Mouse (Mus musculus) layer of hippocampus, adult 2 months (tissue): ENCODE measurements around the gene Slc35f6. TPM values are rescaled to one million over a fixed set of nuclear protein-coding genes. Genes with fewer than 3 reads are reported as not detected.

ENCODE experiments used
- DNase-seq, 2 experiments: peaks; one replicate each; pipeline ENCODE4 v3.0.0; 2022; ENCODE audit warnings: low spot score in 2 of 2
- H3K27ac ChIP-seq: fragments of 200-600 bp; 2 replicates; pipeline ENCODE4 v1.8.1; 2022
- H3K4me3 ChIP-seq: fragments of 200-600 bp; 2 replicates; pipeline ENCODE4 v1.8.1; 2022; ENCODE audit warnings: mild to moderate bottlenecking
- CTCF ChIP-seq: fragments of 200-600 bp; conservative IDR thresholded peaks from 2 replicates; pipeline ENCODE4 v1.8.1; 2022; ENCODE audit warnings: antibody characterized with exemption, mild to moderate bottlenecking, moderate library complexity
- microRNA-seq, 2 experiments: library from miRNA; unstranded; fragments of <30 nt; microRNA quantifications; one replicate each; pipeline ENCODE4 v1.2.0; 2021
- total RNA-seq, 2 experiments: library from RNA; stranded (reverse); gene quantifications; 2 replicates each; pipeline ENCODE4 v1.2.3; 2021

Gene Slc35f6
- total RNA-seq, 2 experiments from 2014 or later: 39.2 to 39.9 TPM

DNA sequence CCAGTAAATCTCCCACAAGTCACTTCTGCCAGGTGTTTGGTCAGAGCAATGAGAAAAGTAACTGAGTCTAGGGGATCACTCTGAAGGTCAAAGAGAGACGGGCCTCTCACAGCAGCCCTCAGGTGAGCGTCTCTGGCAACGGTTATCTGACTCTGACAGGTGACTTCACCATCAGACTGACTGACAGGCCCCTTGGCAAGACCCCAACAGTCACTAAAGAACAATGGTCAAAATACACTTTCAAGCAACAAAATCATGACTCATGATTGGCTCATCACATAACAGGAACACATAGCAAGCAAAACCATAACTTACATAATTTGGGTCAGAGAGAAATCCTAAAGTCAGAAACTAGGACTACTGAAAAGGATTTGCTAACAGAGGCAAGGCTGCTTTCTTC is 54.1 kb downstream of the Slc35f6 start:
- TF ChIP-seq CTCF: no peak
- no peak for DNase-seq
- no peak overlapping the region for H3K27ac ChIP-seq
- H3K4me3 ChIP-seq: no peak overlapping the region

Small RNA genes within 50 kb of the gene (microRNA-seq; reads per million reads assigned to microRNA genes)
- gene Mir5625: 0 reads per million in 2 experiments

Other genes starting within 250 kb of the Slc35f6 start
- gene Otof, start 186.0 kb upstream of the Slc35f6 start, total RNA-seq: 1 to 10 TPM; 4.2 to 4.4 TPM
- gene 1700001C02Rik, start 181.9 kb upstream of the Slc35f6 start, total RNA-seq: under 1 TPM in 1 of 2 experiments, not detected in 1; 0.90 TPM
- gene Cib4, start 102.1 kb upstream of the Slc35f6 start, total RNA-seq: not detected
- 10 to 100 TPM in 1 of 2 experiments, 1 to 10 TPM in 1; 9.7 to 11.3 TPM for gene Kcnk3, start 59.8 kb upstream of the Slc35f6 start, total RNA-seq
- gene Cenpa, start 18.8 kb downstream of the Slc35f6 start, total RNA-seq: 1 to 10 TPM; 3.7 to 7.1 TPM
- 10 to 100 TPM; 30.1 to 30.7 TPM for gene Dpysl5, start 63.6 kb downstream of the Slc35f6 start, total RNA-seq
- gene Mapre3, start 166.7 kb downstream of the Slc35f6 start, total RNA-seq: 100 to 1,000 TPM; 231 to 237 TPM
- gene Tmem214, start 220.1 kb downstream of the Slc35f6 start, total RNA-seq: 10 to 100 TPM; 60.8 to 63.2 TPM
- 10 to 100 TPM; 12.2 to 15.5 TPM for gene Agbl5, start 240.8 kb downstream of the Slc35f6 start, total RNA-seq